Mouse (Mus musculus) cerebellum, adult 2 months (tissue): ENCODE measurements around the gene Gtf2f2. TPM values are rescaled to one million over a fixed set of nuclear protein-coding genes. Genes with fewer than 3 reads are reported as not detected.

ENCODE experiments used
- DNase-seq, 2 experiments: peaks; one replicate each; pipeline ENCODE4 v3.0.0; 2021
- H3K27ac ChIP-seq: fragments of 200-500 bp; 2 replicates; pipeline ENCODE4 v1.5.1; 2012; ENCODE audit warnings: low read length, control low read depth, inconsistent platforms; ENCODE audit not compliant: insufficient read depth
- H3K27me3 ChIP-seq: fragments of 200-500 bp; 2 replicates; pipeline ENCODE4 v1.6.1; 2012; ENCODE audit warnings: inconsistent platforms, mild to moderate bottlenecking, low read length, moderate library complexity; ENCODE audit not compliant: control insufficient read depth, insufficient read depth
- H3K4me1 ChIP-seq: fragments of 200-500 bp; 2 replicates; pipeline ENCODE4 v1.6.1; 2011; ENCODE audit warnings: low read length; ENCODE audit not compliant: control insufficient read depth, insufficient read depth
- H3K4me3 ChIP-seq: fragments of 200-500 bp; replicated peaks from 2 replicates; pipeline ENCODE3; 2011; ENCODE audit warnings: mild to moderate bottlenecking, low read depth, low read length, control low read depth; ENCODE audit not compliant: insufficient read depth
- CTCF ChIP-seq: fragments of 200-500 bp; IDR thresholded peaks from 2 replicates; pipeline ENCODE4 v1.5.1; 2011; ENCODE audit warnings: low read depth, mild to moderate bottlenecking, control low read depth, low read length, moderate library complexity, borderline replicate concordance; ENCODE audit not compliant: insufficient read depth
- POLR2A ChIP-seq: fragments of 200-500 bp; IDR thresholded peaks from 2 replicates; pipeline ENCODE4 v1.6.1; 2011; ENCODE audit warnings: low read length, control low read depth, borderline replicate concordance; ENCODE audit not compliant: insufficient read depth
- WGBS: fragments of 180-500 bp; shearing (Covaris S2); methylation state at CpG from one replicate; pipeline ENCODE4 v1.1.7; 2018; 5-methylcytosine and 5-hydroxymethylcytosine counted together
- polyA plus RNA-seq: library from polyadenylated mRNA; depleted of rRNA; stranded (reverse); fragments of >200 nt; gene quantifications from 2 replicates; pipeline ENCODE4 v1.2.3, GENCODE M21; 2012

Gtf2f2 gene
- polyA plus RNA-seq, 1 experiment: 12.9 TPM

DNA sequence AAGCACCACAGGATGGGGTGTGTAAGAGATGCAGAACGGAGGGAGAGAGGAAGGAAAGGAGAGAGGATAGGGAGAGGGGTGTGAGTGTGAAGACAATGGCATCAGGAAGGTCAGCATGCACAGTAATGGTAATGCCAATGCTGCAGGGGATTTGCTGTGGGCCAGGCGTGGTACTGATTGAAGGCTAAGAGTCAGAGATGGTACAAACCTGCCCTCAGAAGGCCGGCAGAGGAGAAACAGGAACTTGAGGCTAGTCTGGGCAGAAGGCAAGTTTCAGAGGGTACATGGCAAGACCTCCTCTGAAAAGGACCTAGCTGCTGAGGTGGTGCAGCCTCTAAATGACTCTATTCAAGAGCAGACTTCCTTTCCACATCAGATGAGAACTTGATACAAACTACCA lies 105.7 kb downstream of the Gtf2f2 start:
- TF ChIP-seq CTCF: no peak
- TF ChIP-seq POLR2A: no peak
- Histone ChIP-seq H3K4me3 (no peak overlapping the region), H3K4me1 (no peaks in the 10 kb centered on the region), H3K27ac (no peak overlapping the region), H3K27me3 (no peaks in the 10 kb centered on the region)
- DNase-seq: no peak
- WGBS: 98% methylated on average over 3 of the region's 3 CpGs

DNA sequence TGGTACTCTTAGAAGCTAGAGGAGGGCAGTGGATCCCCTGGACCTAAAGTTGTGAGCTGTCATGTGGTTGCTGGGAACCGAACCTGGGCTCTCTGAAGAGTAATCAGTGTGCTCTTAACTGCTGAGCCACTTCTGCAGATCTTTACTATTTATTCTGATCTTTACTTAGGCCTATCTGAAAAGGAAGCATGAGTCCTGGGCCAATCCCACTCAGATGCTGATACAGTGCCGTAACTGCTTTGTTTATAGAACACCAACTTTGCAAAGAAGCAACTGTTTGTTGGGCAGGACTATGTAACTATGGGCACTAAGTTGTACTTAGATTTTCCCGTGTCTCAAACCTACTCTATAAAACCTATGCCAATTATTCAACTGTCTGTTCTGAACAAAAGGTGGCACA lies 107.5 kb downstream of the Gtf2f2 start:
- peaks cover 4% of the 10 kb centered on the region; the same call in 1 of the 2 replicates for H3K4me1 ChIP-seq
- 87% methylated on average over 3 of the region's 3 CpGs for WGBS
- DNase-seq: no peak
- H3K4me3 ChIP-seq: no peak overlapping the region
- H3K27me3 ChIP-seq: no peaks in the 10 kb centered on the region
- no peak for TF ChIP-seq CTCF
- TF ChIP-seq POLR2A: no peak
- no peak overlapping the region for H3K27ac ChIP-seq

DNA sequence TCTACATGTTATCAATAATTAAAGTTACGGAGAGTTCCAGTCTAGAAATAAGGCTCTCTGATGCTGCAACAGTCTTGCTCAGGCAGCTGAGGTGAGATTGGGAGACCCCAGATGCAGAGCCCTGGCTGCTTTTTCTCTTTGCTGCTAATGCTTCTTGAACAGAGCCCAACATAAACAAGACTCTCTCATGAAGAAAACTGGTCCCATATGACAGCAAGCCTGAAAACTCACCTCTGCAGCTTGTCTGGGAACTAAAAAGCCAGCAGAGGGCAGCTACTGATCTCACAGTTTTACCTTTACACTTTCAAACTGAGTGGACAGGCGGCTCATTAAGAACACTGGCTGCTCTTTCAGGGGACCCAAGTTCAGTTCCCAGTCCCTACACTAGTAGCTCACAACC lies 108.7 kb downstream of the Gtf2f2 start:
- H3K27ac ChIP-seq: no peak overlapping the region
- no peaks in the 10 kb centered on the region for H3K27me3 ChIP-seq
- no peak overlapping the region for H3K4me3 ChIP-seq
- no peak for DNase-seq
- WGBS: 93% methylated on average over 2 of the region's 2 CpGs
- peaks cover 4% of the 10 kb centered on the region; the same call in 1 of the 2 replicates for H3K4me1 ChIP-seq
- TF ChIP-seq POLR2A (no peak), CTCF (no peak)

DNA sequence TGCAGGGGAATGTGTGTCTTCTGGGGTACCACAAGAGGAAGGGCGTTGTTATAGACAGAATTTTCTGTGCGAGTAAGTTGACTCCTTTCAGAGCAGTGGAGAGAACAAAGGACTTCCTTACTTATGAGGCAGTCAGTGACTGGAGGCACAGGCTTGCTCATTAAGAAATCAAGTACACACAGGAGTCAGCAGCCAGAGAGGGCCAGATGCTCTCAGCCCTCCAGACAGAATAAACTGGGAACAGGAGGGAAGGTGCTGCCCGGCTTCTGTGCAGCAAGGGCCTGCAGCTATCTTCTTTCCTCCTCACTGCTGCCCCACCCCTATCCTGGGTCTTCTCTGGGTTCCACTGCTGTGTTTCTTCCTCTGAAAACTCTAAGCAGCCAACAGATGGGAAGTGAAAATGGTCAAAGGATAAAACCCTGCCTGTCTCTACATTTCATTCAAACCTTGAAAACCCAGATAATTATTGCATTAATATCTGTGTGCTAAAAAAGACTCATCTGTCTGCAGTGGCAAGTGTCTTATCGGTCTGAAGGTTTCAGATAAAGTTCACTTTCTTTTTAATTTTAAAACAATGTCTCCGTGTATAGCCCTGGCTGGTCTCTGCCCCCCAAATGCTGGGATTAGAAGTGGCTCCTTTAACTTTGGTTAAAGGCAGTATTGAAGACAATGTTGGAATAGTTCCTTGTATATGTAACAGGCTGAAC lies 109.7 kb downstream of the Gtf2f2 start:
- H3K27ac ChIP-seq: peak overlapping the region; percentile 40; the same call in 1 of the 2 replicates
- peaks cover 4% of the 10 kb centered on the region; the same call in 1 of the 2 replicates for H3K4me1 ChIP-seq
- no peaks in the 10 kb centered on the region for H3K27me3 ChIP-seq
- TF ChIP-seq POLR2A: no peak
- TF ChIP-seq CTCF: no peak
- no peak overlapping the region for H3K4me3 ChIP-seq
- no peak for DNase-seq
- WGBS: 80% methylated on average over 5 of the region's 5 CpGs

DNA sequence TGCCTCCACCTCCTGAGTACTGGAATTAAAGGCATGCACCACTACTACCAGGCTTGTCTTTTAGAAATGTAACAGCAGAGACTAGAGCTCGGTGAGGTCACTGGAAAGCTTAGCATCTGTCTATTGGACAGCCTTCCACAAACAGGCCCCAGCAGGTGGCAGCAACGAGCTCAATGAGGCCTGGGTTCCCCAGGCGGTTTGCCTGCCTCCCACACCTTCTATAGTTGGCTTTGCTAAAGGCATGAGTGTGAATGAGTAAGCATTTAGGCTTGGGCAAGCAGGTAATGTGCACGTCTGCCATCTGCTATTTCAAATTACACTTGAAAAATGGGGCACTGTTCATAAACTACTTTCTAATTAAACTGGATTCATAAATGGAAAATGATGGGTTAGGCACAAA lies 111.1 kb downstream of the Gtf2f2 start:
- 2% methylated on average over 4 of the region's 4 CpGs for WGBS
- DNase-seq: peak; percentile 84 to 86
- Histone ChIP-seq H3K4me3 (no peak overlapping the region), H3K27me3 (no peaks in the 10 kb centered on the region), H3K27ac (no peak overlapping the region), H3K4me1 (peaks cover 4% of the 10 kb centered on the region; the same call in 1 of the 2 replicates)
- TF ChIP-seq POLR2A: no peak
- TF ChIP-seq CTCF: peak; percentile 72

DNA sequence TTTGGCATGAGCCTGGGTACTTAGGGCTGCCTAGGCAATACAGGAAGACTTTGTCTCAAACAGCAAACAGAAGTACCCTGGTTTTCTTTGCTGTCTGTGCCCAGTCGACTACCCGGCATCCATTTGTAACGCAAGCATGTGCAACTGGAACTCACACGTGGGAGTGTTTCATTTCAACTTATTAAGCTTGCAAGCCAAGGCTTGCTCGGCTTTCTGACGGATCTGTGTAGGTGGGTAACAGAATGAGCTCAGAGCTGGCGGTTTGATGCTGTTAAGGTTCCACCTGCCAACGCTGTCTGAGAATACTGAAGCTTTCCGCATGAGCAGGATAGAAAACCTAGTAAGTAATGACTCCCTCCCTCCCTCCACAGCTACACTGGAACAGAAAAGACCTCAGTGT lies 118.5 kb downstream of the Gtf2f2 start:
- Histone ChIP-seq H3K27me3 (no peaks in the 10 kb centered on the region), H3K4me1 (no peaks in the 10 kb centered on the region), H3K4me3 (no peak overlapping the region), H3K27ac (no peak overlapping the region)
- TF ChIP-seq CTCF: no peak
- no peak for TF ChIP-seq POLR2A
- WGBS: 85% methylated on average over 9 of the region's 9 CpGs
- no peak for DNase-seq

DNA sequence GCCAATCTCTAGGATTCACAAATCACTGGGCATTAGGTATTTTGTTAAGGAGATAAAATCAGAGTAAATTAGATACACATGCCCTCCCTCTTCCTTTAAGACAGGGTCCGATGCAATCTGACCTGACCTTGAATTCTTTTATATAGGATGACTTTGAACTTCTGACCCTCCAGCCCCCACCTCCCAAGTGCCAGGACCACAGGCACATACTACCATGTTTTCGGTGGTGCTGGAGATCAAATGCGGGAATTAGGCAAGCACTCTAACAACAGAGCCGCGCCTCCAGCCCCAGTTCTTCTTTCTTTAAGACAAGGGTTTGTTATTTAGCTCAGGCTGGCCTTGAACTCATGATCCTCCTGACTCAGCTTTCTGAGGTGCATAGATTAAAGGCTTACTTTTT lies 126.8 kb downstream of the Gtf2f2 start:
- H3K4me3 ChIP-seq: no peak overlapping the region
- WGBS: 88% methylated on average over 5 of the region's 5 CpGs
- no peak overlapping the region for H3K27ac ChIP-seq
- TF ChIP-seq CTCF: no peak
- TF ChIP-seq POLR2A: no peak
- H3K27me3 ChIP-seq: no peaks in the 10 kb centered on the region
- no peaks in the 10 kb centered on the region for H3K4me1 ChIP-seq
- no peak for DNase-seq

DNA sequence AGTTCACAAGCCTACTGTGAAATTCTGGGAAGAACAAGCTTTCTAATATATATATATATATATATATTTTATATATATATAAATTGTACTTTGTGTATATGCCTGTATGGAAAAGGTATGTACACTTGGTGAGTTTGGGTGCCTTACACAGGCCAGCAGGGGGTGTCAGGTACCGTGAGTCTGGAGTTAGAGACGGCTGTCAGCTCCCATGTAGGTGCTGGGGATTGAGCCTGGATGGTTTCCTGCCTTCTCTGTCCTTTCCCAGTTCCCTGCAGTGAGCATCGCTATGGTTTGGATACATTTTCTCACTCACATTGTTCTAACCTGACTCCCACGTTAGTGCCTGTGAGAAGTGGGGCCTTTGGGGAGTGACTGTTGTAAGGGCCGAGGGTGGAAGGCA lies 127.3 kb downstream of the Gtf2f2 start:
- no peak for TF ChIP-seq CTCF
- TF ChIP-seq POLR2A: no peak
- 58% methylated on average over 5 of the region's 5 CpGs for WGBS
- H3K27me3 ChIP-seq: no peaks in the 10 kb centered on the region
- H3K4me3 ChIP-seq: no peak overlapping the region
- DNase-seq: no peak
- H3K4me1 ChIP-seq: no peaks in the 10 kb centered on the region
- H3K27ac ChIP-seq: no peak overlapping the region
